Mouse (Mus musculus) layer of hippocampus, postnatal 36 days (tissue): ENCODE results near the gene Atp1a4. TPM values are rescaled to one million over a fixed set of nuclear protein-coding genes. Genes with fewer than 3 reads are reported as not detected.
A peak's percentile ranks its signal among the peaks of the same experiment; 100 is the strongest.
"Not testable (repeated sequence)": the region's sequence is repeated elsewhere in the genome, so short reads cannot be mapped to it uniquely, and the experiment has no call there.

Source experiments
- DNase-seq, 2 experiments: peaks; one replicate each; pipeline ENCODE4 v3.0.0; 2022
- total RNA-seq, 2 experiments: library from RNA; stranded (reverse); gene quantifications; 2 replicates each; pipeline ENCODE4 v1.2.3; 2021

Atp1a4 gene
- total RNA-seq, 2 experiments from 2014 or later: not detected

DNA sequence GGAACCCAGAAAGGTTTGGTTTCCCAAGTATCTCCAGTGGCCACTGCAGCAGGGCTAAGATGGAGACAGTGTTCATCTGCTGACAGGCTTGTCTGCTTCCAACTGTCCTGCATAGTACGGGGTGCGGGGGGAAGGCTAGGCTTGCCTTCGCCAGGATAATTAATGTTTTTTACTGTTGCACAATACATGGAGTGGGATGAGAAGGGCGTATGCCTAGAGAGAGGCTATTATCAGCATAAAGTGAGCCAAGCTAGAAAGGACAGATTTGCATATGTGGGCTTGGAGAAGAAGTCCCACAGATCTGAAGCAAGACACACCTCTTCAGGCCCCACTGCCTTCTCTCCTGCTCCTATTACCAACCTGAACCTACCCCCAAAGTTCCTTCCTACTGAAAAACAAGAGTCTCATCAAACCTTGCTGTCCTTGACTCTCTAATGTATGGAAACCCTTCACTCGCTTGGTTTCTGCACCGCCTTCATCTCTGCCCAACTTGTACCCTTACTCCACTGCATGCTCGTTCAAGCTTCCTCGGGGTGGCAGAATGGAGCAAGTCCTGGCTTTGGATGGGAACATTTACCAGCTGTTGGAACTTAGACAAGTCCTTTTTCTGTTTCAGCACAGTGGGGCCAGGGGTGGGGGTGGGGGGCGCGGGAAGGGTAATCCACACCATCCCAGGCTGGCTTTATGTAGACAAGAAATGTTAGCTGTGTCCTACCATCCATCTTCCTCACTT lies 23.5 kb upstream of the Atp1a4 start:
- DNase-seq: no peak

- DNase-seq: no peak
These were observed 21.7 kb upstream of the Atp1a4 start for GRCm38 (mm10) chr1:172279768-172280509.

- no peak for DNase-seq
These were observed 20.1 kb upstream of the Atp1a4 start for GRCm38 (mm10) chr1:172278328-172278727.

DNA sequence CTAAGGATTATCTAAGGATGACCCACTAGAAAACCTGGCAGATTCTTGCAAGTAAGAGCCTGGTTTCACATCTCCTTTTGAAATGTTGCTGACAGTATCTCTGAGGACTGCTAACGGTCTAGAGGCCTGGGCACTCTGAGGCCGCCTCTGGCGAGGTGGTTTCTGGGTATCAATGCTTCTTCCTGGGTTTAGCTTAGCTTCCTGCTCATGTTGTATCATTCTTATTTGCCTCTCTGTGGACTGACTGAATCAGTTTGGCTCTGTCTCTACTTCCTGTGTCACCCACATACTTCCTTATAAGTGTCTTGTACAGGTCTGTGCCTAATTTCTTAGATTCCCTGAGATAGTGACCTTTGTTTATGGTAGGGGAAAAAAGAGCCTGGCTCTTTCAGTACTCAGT lies 19.0 kb upstream of the Atp1a4 start:
- no peak for DNase-seq

GRCm38 (mm10) chr1:172274547-172274946 lies 16.3 kb upstream of the Atp1a4 start:
- DNase-seq: no peak

DNA sequence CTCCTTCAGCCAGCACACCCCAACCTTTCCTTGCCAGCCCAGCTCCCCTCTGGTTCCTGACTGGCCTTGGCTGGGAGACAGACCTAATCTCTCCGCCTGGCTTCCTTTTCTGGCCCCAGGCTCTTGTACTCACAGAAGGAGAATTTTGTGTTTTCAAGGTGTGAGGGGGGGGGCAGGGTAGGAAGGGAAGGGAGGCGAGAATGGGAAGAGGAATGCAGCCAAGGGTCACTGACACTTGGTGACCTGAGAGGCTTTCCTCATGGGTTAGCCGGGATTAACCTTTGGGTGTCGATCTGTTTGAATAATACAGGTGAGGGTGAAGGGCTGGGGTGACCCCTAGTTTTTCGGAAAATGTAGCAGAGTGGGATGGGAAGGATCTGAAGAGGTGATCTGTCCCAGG lies 15.9 kb upstream of the Atp1a4 start:
- no peak for DNase-seq

DNA sequence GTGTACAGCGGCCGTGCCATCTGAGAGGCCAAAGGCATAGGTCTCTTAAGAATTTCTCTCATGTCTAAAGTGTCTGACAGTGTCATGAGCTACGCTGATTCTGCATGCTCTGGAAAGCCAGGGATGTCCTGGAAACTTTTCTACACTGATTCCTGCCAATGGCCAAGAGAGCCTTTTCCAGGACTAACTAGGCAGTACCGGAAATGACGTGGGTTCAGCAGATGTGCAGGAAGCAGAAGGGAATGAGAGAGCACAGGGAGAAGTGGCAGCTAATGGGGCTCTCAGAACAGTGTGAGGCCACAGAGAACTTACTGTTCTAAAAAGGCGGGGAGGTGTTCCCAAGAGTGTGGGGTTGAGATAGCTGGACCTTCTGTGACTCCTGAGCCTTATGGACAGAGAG lies 15.2 kb upstream of the Atp1a4 start:
- no peak for DNase-seq

DNA sequence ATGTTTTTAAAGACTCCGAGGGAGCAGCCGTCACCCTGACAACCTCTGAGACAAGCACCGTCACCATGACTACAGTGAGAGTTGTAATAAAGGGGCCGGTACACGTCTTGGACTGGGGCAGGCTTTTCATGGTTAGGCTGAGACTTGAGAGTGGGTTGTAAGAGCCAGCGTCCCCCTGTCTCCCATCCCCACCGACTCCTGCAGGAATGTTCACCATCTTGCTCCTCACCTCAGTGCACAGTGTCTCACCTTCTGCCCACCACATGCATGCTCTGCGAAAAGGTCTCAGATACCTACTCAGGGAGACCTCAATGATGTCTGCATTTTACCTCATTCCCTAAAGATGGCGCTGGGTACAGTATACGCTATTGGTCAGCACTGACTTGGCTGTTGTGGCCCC lies 13.6 kb upstream of the Atp1a4 start:
- DNase-seq: no peak

DNA sequence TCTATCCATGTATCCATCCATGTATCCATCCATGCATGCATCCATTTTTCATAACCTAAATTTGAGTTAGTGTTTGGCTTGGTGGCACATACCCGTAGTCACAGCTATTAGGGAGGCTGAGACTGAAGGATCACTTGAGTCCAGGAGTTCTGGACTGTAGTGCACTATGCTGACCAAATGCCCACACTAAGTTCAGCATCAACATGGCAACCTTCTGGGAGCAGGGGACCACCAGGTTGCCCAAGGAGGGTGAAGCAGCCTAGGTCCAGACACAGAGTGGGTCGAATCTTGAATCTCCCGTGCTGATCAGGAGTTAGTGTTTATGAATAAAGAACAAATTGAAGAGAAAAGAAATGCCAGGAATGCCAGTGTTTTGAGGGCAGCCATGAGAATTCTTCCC lies 13.0 kb upstream of the Atp1a4 start:
- no peak for DNase-seq

- DNase-seq: no peak
These were observed 3.4 kb upstream of the Atp1a4 start, which contains the start of gene Igsf8 for GRCm38 (mm10) chr1:172261477-172262078. Igsf8 (plus strand) TSS chr1:172261641.

- DNase-seq: peak in 1 of 2 experiments; percentile 11
These were observed 10.5 kb downstream of the Atp1a4 start for GRCm38 (mm10) chr1:172247679-172248078.

DNA sequence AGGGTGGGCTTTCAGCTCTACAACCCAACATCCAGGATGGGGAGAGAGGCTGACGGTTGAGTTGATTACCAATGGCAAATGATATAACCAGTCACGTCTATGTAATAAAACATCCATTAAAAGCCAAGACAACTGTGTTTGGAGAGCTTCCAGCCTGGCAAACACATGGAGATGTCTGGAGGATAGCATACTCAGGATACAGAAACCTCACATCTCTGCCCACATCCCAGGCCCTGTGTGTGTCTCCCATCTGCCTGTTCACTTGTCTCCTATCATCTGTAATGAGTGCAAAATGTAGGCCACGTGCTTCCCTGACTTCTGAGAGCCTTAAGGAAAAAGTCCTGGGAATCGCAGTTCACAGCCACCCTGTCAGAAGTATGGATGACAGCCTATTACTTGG lies 11.0 kb downstream of the Atp1a4 start:
- DNase-seq: peak; percentile 17 to 24

GRCm38 (mm10) chr1:172244645-172245044 lies 13.6 kb downstream of the Atp1a4 start:
- DNase-seq: not testable (repeated sequence)

- DNase-seq: no peak
These were observed 14.5 kb downstream of the Atp1a4 start for GRCm38 (mm10) chr1:172243547-172244205.

DNA sequence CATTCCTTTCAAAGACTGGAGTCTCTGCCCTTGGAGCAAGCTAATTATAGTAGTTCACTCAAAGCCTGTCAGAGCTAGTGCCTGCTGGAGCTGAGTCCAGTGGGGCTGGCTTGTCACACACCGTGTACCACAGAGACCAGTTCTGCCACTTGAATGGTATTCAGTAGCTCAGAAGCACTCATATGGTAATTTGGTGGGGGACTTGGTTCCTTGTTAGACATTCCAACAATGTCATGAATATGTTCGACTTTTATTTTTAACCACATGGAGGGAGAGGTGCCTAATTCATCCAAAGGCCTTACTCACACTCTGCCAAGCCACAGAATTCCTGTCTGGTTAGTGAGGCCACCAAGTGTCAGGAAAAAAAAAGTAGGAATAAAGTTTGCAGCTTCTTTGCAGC lies 15.8 kb downstream of the Atp1a4 start:
- no peak for DNase-seq

- DNase-seq: no peak
These were observed 17.1 kb downstream of the Atp1a4 start for GRCm38 (mm10) chr1:172240945-172241708.

DNA sequence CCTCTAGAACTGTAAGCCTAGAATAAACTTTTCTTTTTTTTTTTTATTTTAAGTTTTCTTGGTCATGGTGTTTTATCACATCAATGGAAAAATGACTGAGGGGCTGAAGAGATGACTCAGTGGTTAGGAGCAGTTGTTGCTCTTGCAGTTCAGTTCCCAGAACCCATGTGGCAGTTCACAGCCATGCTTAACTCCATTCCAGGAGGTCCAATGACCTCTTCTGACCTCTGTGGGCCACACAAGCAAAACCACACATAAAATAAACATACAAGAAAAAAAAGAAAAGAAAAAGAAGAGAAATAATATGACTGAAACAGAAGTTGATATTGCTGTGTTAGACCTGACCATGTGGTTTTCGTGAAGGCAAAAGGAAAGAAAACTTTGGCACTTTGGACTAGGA lies 29.0 kb downstream of the Atp1a4 start:
- no peak for DNase-seq

DNA sequence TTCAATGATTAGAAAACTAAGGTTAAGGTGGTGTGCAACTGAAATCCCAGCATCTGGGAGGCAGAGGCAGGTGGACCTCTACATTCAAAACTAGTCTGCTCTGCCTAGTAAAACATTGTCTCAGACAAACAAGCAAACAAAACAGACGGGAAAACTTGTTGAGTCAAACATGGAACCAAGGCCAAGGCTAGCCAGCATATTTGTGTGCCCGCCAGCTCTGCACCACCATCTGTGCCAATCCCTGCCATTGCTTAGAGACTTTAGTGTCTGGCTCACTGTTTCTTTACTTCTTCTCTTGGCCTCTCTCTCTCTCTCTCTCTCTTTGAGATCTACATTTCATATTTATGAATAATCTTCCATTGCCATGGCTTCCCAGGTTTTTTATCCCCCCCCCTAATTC lies 30.0 kb downstream of the Atp1a4 start:
- no peak for DNase-seq

DNA sequence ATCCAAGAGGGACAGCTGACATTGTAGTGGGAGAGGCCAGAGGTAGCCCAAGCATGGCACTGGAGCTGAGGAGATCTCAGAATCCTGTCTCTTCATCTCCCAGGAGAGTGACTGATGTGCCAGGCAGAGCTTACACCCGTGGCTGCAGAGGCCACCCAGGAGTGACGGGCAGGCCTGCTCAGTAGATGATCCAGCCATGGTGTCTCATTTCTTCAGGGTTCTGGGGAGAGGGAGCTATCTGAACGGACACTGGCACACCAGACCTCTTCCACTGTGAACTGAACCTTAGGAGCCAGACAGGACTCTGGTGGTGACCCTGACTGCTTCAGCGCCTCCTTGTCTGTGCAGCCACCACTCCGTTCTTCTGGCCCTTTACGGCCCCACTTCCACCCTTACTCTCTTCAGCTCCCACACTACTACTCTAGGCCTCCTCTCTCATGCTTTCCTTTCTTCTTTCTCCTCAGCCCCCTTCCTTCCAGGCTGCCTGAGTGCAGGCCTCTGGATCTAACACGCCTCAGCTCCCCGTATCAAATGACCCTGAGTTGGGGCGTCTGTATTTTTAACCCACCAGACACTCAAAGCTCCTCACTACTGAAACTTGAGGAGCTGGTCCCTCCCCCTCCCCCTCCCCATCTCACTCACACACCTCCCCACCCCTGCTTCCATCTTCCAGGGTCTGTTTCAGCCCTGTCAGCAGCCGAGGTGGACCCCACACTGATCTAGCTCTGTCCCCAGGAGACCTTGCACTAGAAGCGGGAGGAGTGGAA lies 36.7 kb downstream of the Atp1a4 start:
- DNase-seq: no peak

- DNase-seq: peak in 1 of 2 experiments; percentile 35
These were observed 37.8 kb downstream of the Atp1a4 start for GRCm38 (mm10) chr1:172220414-172220813.
